Mouse (Mus musculus) activated CD4-positive, CD25-positive, alpha-beta regulatory T cell, adult 4 months (primary cell): ENCODE results near the gene Ice2. TPM values are rescaled to one million over a fixed set of nuclear protein-coding genes. Genes with fewer than 3 reads are reported as not detected.

Experiments
- ATAC-seq: one replicate; pipeline ENCODE4 v1.8.0; 2017
- polyA plus RNA-seq, 2 experiments: library from polyadenylated mRNA; unstranded; fragments of 100-300 nt; shearing (Covaris generic); gene quantifications; one replicate each; pipeline ENCODE4 v1.2.1; 2017

Gene Ice2
- polyA plus RNA-seq, 2 experiments from 2014 or later, result 12.8 to 16.0 TPM

GRCm38 (mm10) chr9:69463046-69463445 is 65.3 kb downstream of the Ice2 start:
- ATAC-seq, result no peak

GRCm38 (mm10) chr9:69464109-69464756 is 66.5 kb downstream of the Ice2 start:
- no peak for ATAC-seq

- no peak for ATAC-seq
These were observed 68.4 kb downstream of the Ice2 start for GRCm38 (mm10) chr9:69466098-69466497.

- ATAC-seq, result no peak
These were observed 69.7 kb downstream of the Ice2 start for GRCm38 (mm10) chr9:69467310-69467939.

DNA sequence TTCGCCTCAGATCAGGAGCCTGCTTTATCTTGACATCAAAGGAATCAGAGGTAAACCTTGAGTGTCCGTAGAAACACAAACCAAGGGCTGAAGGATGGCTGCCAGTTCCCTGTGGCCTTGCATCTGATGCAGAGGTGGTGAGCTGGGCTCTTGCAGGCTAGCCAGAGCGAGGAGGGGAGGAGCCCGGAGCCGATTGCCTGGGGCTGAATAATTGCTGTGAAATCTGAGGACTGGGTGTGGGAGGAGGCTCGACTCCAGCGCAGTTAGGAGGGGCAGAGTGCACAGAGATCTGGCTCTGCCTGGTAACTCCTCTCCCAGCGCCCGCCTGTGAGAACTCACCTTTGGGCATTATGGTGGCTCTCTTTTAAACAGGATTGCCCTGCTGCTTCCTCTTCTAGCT is 71.3 kb downstream of the Ice2 start:
- no peak for ATAC-seq

GRCm38 (mm10) chr9:69470362-69470761 is 72.7 kb downstream of the Ice2 start:
- ATAC-seq, result no peak

DNA sequence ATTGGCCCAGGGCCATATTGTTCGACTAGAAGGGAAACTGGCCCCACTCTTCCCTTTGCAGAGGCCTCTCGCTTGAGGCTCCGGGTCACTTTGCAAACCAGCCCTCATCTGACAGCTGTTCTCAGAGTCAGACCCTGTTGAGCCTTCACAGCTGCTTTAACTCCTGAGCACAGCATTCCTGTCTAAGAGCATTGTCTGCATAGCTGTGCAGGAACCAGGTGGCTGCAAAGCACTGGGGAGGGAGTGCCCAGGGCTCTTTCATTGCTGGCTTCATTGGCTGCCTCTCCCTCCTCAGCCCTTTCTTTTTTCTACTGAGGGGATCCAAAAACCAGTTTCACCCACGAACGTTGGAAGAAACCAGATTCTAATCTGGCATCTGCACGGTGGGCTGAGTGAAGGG is 73.2 kb downstream of the Ice2 start:
- no peak for ATAC-seq

DNA sequence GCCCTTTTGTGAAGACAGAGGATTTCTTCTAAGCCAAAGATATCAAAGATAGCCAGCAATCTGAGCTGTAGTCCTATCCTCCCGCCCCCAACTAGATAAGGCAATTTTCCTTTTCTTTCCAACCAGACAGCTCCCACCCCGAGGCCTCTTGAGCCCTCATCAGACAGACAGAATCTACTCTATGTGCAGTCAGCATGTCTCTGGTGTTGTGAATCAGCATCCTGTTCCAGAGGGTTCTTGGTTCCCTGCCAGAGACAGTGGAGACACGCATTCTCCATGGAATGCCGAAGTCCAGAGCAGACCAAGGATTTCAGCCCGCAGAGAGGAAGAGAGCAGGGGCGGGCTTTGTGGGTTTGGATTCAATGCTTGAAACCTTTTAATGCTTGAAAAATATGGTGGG is 75.0 kb downstream of the Ice2 start:
- no peak for ATAC-seq

DNA sequence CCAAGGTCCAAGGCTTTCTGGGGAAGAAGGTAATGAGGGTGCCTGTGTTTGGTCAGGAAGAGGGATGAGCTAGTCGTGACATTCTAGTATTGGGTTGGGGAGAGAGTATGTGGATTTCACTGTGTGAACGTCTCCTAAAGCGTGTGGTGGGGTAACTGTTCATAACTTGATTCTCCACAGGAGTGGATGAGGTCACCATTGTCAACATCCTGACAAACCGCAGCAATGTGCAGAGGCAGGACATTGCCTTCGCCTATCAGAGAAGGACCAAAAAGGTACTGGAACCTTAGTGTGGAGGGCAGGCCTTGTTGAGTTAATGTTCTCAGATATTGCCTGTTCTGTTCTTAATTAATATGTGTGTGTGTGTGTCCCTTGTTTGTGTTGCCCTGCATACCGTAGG is 78.2 kb downstream of the Ice2 start:
- no peak for ATAC-seq

GRCm38 (mm10) chr9:69477195-69477823 is 79.6 kb downstream of the Ice2 start:
- ATAC-seq, result no peak

- ATAC-seq, result no peak
These were observed 80.1 kb downstream of the Ice2 start for GRCm38 (mm10) chr9:69477824-69478222.

- ATAC-seq, result peak; percentile 57
These were observed 82.6 kb downstream of the Ice2 start for GRCm38 (mm10) chr9:69480344-69480743.

Other genes starting within 250 kb of the Ice2 start
- gene Anxa2, start 55.7 kb downstream of the Ice2 start, polyA plus RNA-seq, result 100 to 1,000 TPM; 237 to 239 TPM